ENCODE assay signal across 32 mouse cellular contexts in genomic region chr10:94183199-94183598, GRCm38 (mm10). TPM values are rescaled to one million over a fixed set of nuclear protein-coding genes. Genes with fewer than 3 reads are reported as not detected.
A peak's percentile ranks its signal among the peaks of the same experiment; 100 is the strongest.
DNase-seq lines count a peak whose midpoint lies in the region; ATAC-seq and TF ChIP-seq lines count a peak whose summit lies in the region.
"Had no signal": no experiment of that assay in that cellular context is flagged by ENCODE, and none has a peak within 500 bp of the region (broad histone marks: within the 10 kb centered on the region; RNA-seq: fewer than 3 reads in every experiment).

No protein-coding gene starts in this region.

- H3K9me3 ChIP-seq in midbrain, embryonic 10.5 days (replicated peaks) = no peaks in the 10 kb centered on the region
- H3K9me3 ChIP-seq in midbrain, postnatal 0 days (ENCODE audit: low read length) = no peaks in the 10 kb centered on the region
- H3K9me3 ChIP-seq in midbrain, embryonic 14.5 days (ENCODE audit: control insufficient read depth, low read length) = no peaks in the 10 kb centered on the region
- no peaks in the 10 kb centered on the region for H3K9me3 ChIP-seq in midbrain, embryonic 15.5 days
- H3K9me3 ChIP-seq: embryonic facial prominence, embryonic 10.5 days; embryonic facial prominence, embryonic 13.5 days; forebrain, embryonic 13.5 days; G1E; heart, embryonic 12.5 days; heart, embryonic 15.5 days; hindbrain, embryonic 10.5 days; hindbrain, embryonic 13.5 days had no signal

- H3K27me3 ChIP-seq in midbrain, embryonic 10.5 days (ENCODE audit: low read depth, poor library complexity, severe bottlenecking) = no peaks in the 10 kb centered on the region
- no peaks in the 10 kb centered on the region for H3K27me3 ChIP-seq in midbrain, postnatal 0 days (ENCODE audit: insufficient read depth, low read length)
- H3K27me3 ChIP-seq in midbrain, embryonic 14.5 days (ENCODE audit: control insufficient read depth, insufficient read depth, low read length) = no peaks in the 10 kb centered on the region
- H3K27me3 ChIP-seq in midbrain, embryonic 15.5 days (replicated peaks) = no peaks in the 10 kb centered on the region
- H3K27me3 ChIP-seq: CH12.LX; embryonic facial prominence, embryonic 13.5 days; forebrain, embryonic 13.5 days; heart, embryonic 12.5 days; heart, embryonic 15.5 days; hindbrain, embryonic 13.5 days had no signal

- no peak for ATAC-seq in midbrain, postnatal 0 days (ENCODE audit: low FRiP score)
- no peak for ATAC-seq in midbrain, embryonic 14.5 days (ENCODE audit: low FRiP score, low TSS enrichment)
- no peak for ATAC-seq in midbrain, embryonic 15.5 days (replicated peaks)
- ATAC-seq: activated CD4-positive, CD25-positive, alpha-beta regulatory T cell, adult 4 months; forebrain, embryonic 13.5 days; forebrain, embryonic 16.5 days; hindbrain, embryonic 16.5 days had no signal

- H3K4me2 ChIP-seq in midbrain, postnatal 0 days (ENCODE audit: low read depth, low read length, poor library complexity, severe bottlenecking) = no peak overlapping the region
- H3K4me2 ChIP-seq in midbrain, embryonic 14.5 days (ENCODE audit: low read length) = no peak overlapping the region
- H3K4me2 ChIP-seq in midbrain, embryonic 15.5 days = no peak overlapping the region
- H3K4me2 ChIP-seq: embryonic facial prominence, embryonic 13.5 days; forebrain, embryonic 13.5 days; heart, embryonic 12.5 days; heart, embryonic 15.5 days; hindbrain, embryonic 13.5 days had no signal

- TF ChIP-seq CTCF in midbrain, postnatal 0 days (IDR thresholded peaks at IDR 0.05) = no peak

- H3K9ac ChIP-seq in midbrain, postnatal 0 days (replicated peaks; ENCODE audit: low read length, poor library complexity, severe bottlenecking) = no peak overlapping the region
- H3K9ac ChIP-seq in midbrain, embryonic 14.5 days (replicated peaks; ENCODE audit: low read length) = no peak overlapping the region
- no peak overlapping the region for H3K9ac ChIP-seq in midbrain, embryonic 15.5 days
- H3K9ac ChIP-seq: embryonic facial prominence, embryonic 13.5 days; forebrain, embryonic 13.5 days; heart, embryonic 12.5 days; heart, embryonic 15.5 days; hindbrain, embryonic 13.5 days had no signal

- H3K4me3 ChIP-seq in midbrain, embryonic 10.5 days = no peak overlapping the region
- H3K4me3 ChIP-seq in midbrain, postnatal 0 days (ENCODE audit: low read depth, low read length) = no peak overlapping the region
- H3K4me3 ChIP-seq in midbrain, embryonic 14.5 days (replicated peaks; ENCODE audit: low read depth, low read length) = no peak overlapping the region
- no peak overlapping the region for H3K4me3 ChIP-seq in midbrain, embryonic 15.5 days
- H3K4me3 ChIP-seq: embryonic facial prominence, embryonic 10.5 days; embryonic facial prominence, embryonic 13.5 days; erythroblast, embryonic 14.5 days; forebrain, embryonic 13.5 days; gastrocnemius, adult 2 months; heart, embryonic 12.5 days; heart, embryonic 15.5 days; hindbrain, embryonic 10.5 days; hindbrain, embryonic 13.5 days had no signal

- 28% methylated on average over 4 of the region's 4 CpGs for WGBS in midbrain, embryonic 10.5 days
- 23% methylated on average over 4 of the region's 4 CpGs for WGBS in midbrain, postnatal 0 days
- WGBS in midbrain, embryonic 14.5 days = 19% methylated on average over 4 of the region's 4 CpGs
- 18% methylated on average over 4 of the region's 4 CpGs for WGBS in midbrain, embryonic 15.5 days

- H3K27ac ChIP-seq in midbrain, embryonic 10.5 days (replicated peaks) = peak overlapping the region; percentile 63
- H3K27ac ChIP-seq in midbrain, postnatal 0 days (ENCODE audit: low read depth, low read length) = no peak overlapping the region
- no peak overlapping the region for H3K27ac ChIP-seq in midbrain, embryonic 14.5 days (replicated peaks; ENCODE audit: low read depth, low read length)
- no peak overlapping the region for H3K27ac ChIP-seq in midbrain, embryonic 15.5 days
- H3K27ac ChIP-seq: embryonic facial prominence, embryonic 10.5 days; embryonic facial prominence, embryonic 13.5 days; forebrain, embryonic 13.5 days; gastrocnemius, adult 2 months; heart, embryonic 15.5 days; hindbrain, embryonic 10.5 days; hindbrain, embryonic 13.5 days had no signal

- H3K36me3 ChIP-seq in midbrain, embryonic 10.5 days = peaks cover 65% of the 10 kb centered on the region
- H3K36me3 ChIP-seq in midbrain, postnatal 0 days (ENCODE audit: insufficient read depth, low read length) = peaks cover 16% of the 10 kb centered on the region
- H3K36me3 ChIP-seq in midbrain, embryonic 14.5 days (ENCODE audit: control insufficient read depth, insufficient read depth, low read length) = peaks cover 31% of the 10 kb centered on the region; the same call in 1 of the 2 replicates
- peaks cover 4% of the 10 kb centered on the region; the same call in 1 of the 2 replicates for H3K36me3 ChIP-seq in midbrain, embryonic 15.5 days (replicated peaks)

- peaks cover 25% of the 10 kb centered on the region for H3K4me1 ChIP-seq in midbrain, embryonic 10.5 days
- no peaks in the 10 kb centered on the region for H3K4me1 ChIP-seq in midbrain, postnatal 0 days (ENCODE audit: insufficient read depth, low read length)
- no peaks in the 10 kb centered on the region for H3K4me1 ChIP-seq in midbrain, embryonic 14.5 days (ENCODE audit: control insufficient read depth, insufficient read depth, low read length)
- no peaks in the 10 kb centered on the region for H3K4me1 ChIP-seq in midbrain, embryonic 15.5 days
- H3K4me1 ChIP-seq: embryonic facial prominence, embryonic 10.5 days; embryonic facial prominence, embryonic 13.5 days; forebrain, embryonic 13.5 days; heart, embryonic 12.5 days; heart, embryonic 15.5 days had no signal

- DNase-seq in midbrain, embryonic 10.5 days (ENCODE audit: low spot score) = no peak
- no peak for DNase-seq in midbrain, postnatal 0 days (ENCODE audit: low spot score)
- peak; percentile 17 for DNase-seq in midbrain, embryonic 14.5 days
- peak; percentile 36 for DNase-seq in Muller cell, postnatal 12 days (ENCODE audit: inconsistent ontology term)
- DNase-seq in retina, postnatal 1 day = peak; percentile 67
- no peak for DNase-seq in urinary bladder, adult 18-20 months (ENCODE audit: low spot score in 2 of 2)
- DNase-seq in adrenal gland, postnatal 36 days = no peak
- DNase-seq: adrenal gland, postnatal 10 days; B cell, adult 2 months; cerebellum, adult 11-12 months; cerebellum, adult 8-10 months; cerebellum, postnatal 10 days; cerebellum, postnatal 36 days; embryo, embryonic 11 days; gastrocnemius, adult 2 months; gastrocnemius, postnatal 14 days; heart, postnatal 10 days; heart, postnatal 36 days had no signal

RNA-seq across cellular contexts. Expression of gene Ndufa12, which starts 15.3 kb away (rescaled TPM):
- 601 and 607 TPM in 2 replicates for polyA plus RNA-seq in midbrain, embryonic 10.5 days (2016; fragmentation: Nextera tagmentation; extraction: Ambion mirVana)
- 209 and 293 TPM in 2 replicates for total RNA-seq in midbrain, postnatal 0 days (2014; rRNA removed)
- 493 and 532 TPM in 2 replicates for polyA plus RNA-seq in midbrain, postnatal 0 days (2015; fragmentation: Nextera tagmentation; extraction: Ambion mirVana)
- 412 and 492 TPM in 2 replicates for polyA plus RNA-seq in midbrain, embryonic 14.5 days (2014; fragmentation: Nextera tagmentation; extraction: Ambion mirVana)
- polyA plus RNA-seq in midbrain, embryonic 15.5 days (2015; fragmentation: Nextera tagmentation; extraction: Ambion mirVana) = 289 and 304 TPM in 2 replicates
- 100 to 1,000 TPM; 329 to 348 TPM for total RNA-seq in adrenal gland, postnatal 36 days (2021)

RNA-seq across cellular contexts. Expression of gene Nr2c1, which starts 35.4 kb away (rescaled TPM):
- 12.3 and 12.6 TPM in 2 replicates for polyA plus RNA-seq in midbrain, embryonic 10.5 days (2016; fragmentation: Nextera tagmentation; extraction: Ambion mirVana)
- 4.9 and 7.8 TPM in 2 replicates for total RNA-seq in midbrain, postnatal 0 days (2014; rRNA removed)
- 3.3 and 3.9 TPM in 2 replicates for polyA plus RNA-seq in midbrain, postnatal 0 days (2015; fragmentation: Nextera tagmentation; extraction: Ambion mirVana)
- 7.3 and 8.6 TPM in 2 replicates for polyA plus RNA-seq in midbrain, embryonic 14.5 days (2014; fragmentation: Nextera tagmentation; extraction: Ambion mirVana)
- 8.0 and 8.2 TPM in 2 replicates for polyA plus RNA-seq in midbrain, embryonic 15.5 days (2015; fragmentation: Nextera tagmentation; extraction: Ambion mirVana)
- 10 to 100 TPM; 11.8 to 15.8 TPM for total RNA-seq in adrenal gland, postnatal 36 days (2021)

Comparison
In these comparisons a context has a peak if more than half of its experiments do, and no peak if none do; other contexts are left out.
1. DNase-seq: peak in midbrain, embryonic 14.5 days (single experiment), Muller cell, postnatal 12 days (single experiment) and retina, postnatal 1 day (single experiment); none in midbrain, embryonic 10.5 days (single experiment), midbrain, postnatal 0 days (single experiment), urinary bladder, adult 18-20 months (0 of 2) and adrenal gland, postnatal 36 days (0 of 2).